Comparison of ENCODE assay signal across 8 mouse cellular contexts in the genomic region with DNA sequence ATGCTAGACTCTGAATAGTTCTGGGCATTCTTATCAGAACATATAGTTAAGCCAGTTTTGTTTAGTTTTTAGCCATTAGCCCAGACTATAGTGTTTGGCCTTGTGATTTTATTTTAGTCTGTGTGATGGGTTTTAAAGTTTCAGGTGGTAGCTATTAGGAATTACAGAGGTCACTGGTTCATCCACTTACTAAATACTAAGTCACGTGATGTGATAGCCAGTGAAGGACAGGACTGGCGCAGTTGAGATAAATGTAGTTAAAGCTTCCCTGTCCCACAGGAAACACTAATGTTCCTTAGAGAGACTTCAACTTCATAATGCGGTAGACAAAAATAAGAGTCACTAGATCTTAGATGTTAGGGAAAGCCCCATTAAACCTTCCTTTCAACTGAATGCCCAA. TPM values are rescaled to one million over a fixed set of nuclear protein-coding genes. Genes with fewer than 3 reads are reported as not detected.
DNase-seq lines count a peak whose midpoint lies in the region; ATAC-seq and TF ChIP-seq lines count a peak whose summit lies in the region.

No protein-coding gene starts in this region.

- H3K27ac ChIP-seq in liver, adult 2 months (replicated peaks; ENCODE audit: insufficient read depth, low read depth, low read length), result no peak overlapping the region
- 0 out of 2 replicates have a peak overlapping the region, but pooled peaks have one; percentile 98 for H3K27ac ChIP-seq in embryonic facial prominence, embryonic 15.5 days (replicated peaks)
- H3K27ac ChIP-seq in limb, embryonic 11.5 days (replicated peaks; ENCODE audit: low read depth, low read length), result no peak overlapping the region; the same call in 1 of the 2 replicates
- 0 out of 2 replicates have a peak overlapping the region, but pooled peaks have one; percentile 96 for H3K27ac ChIP-seq in stomach, embryonic 14.5 days (ENCODE audit: low read length)

- peaks cover 9% of the 10 kb centered on the region; the same call in 1 of the 2 replicates for H3K79me2 ChIP-seq in liver, adult 2 months (ENCODE audit: control insufficient read depth, insufficient read depth, low read length)

- H3K9me3 ChIP-seq in embryonic facial prominence, embryonic 15.5 days (replicated peaks), result no peaks in the 10 kb centered on the region
- no peaks in the 10 kb centered on the region for H3K9me3 ChIP-seq in limb, embryonic 11.5 days (ENCODE audit: control insufficient read depth, low read length)
- H3K9me3 ChIP-seq in stomach, embryonic 14.5 days (ENCODE audit: control insufficient read depth, low read depth, low read length), result no peaks in the 10 kb centered on the region

- 39% methylated on average over 3 of the region's 3 CpGs for WGBS in liver, adult 2 months
- 44% methylated on average over 3 of the region's 3 CpGs for WGBS in embryonic facial prominence, embryonic 15.5 days
- 58% methylated on average over 3 of the region's 3 CpGs for WGBS in limb, embryonic 11.5 days
- 55% methylated on average over 3 of the region's 3 CpGs for WGBS in stomach, embryonic 14.5 days

- ATAC-seq in embryonic facial prominence, embryonic 15.5 days (ENCODE audit: insufficient number of reproducible peaks, low FRiP score, low TSS enrichment, low read depth), result no peak
- no peak for ATAC-seq in limb, embryonic 11.5 days (ENCODE audit: insufficient number of reproducible peaks, low FRiP score, low TSS enrichment, low read depth)
- no peak for ATAC-seq in stomach, embryonic 14.5 days (ENCODE audit: insufficient number of reproducible peaks, insufficient read depth, low FRiP score, low read depth)

- peak overlapping the region; percentile 87 for H3K4me2 ChIP-seq in embryonic facial prominence, embryonic 15.5 days (replicated peaks)
- H3K4me2 ChIP-seq in limb, embryonic 11.5 days (ENCODE audit: low read depth, severe bottlenecking), result peak overlapping the region; percentile 65
- H3K4me2 ChIP-seq in stomach, embryonic 14.5 days (replicated peaks; ENCODE audit: low read depth, low read length), result peak overlapping the region; percentile 72

- H3K36me3 ChIP-seq in liver, adult 2 months (ENCODE audit: control insufficient read depth, insufficient read depth, low read length), result peaks cover 4% of the 10 kb centered on the region; the same call in 1 of the 2 replicates
- no peaks in the 10 kb centered on the region for H3K36me3 ChIP-seq in embryonic facial prominence, embryonic 15.5 days
- peaks cover 3% of the 10 kb centered on the region; the same call in 1 of the 2 replicates for H3K36me3 ChIP-seq in limb, embryonic 11.5 days (ENCODE audit: control insufficient read depth, insufficient read depth, low read length)
- no peaks in the 10 kb centered on the region for H3K36me3 ChIP-seq in stomach, embryonic 14.5 days (ENCODE audit: control insufficient read depth, insufficient read depth, low read length)

- peak overlapping the region; percentile 36; the same call in 1 of the 2 replicates for H3K4me3 ChIP-seq in liver, adult 2 months (ENCODE audit: insufficient read depth, low read depth, low read length)
- peak overlapping the region; percentile 74 for H3K4me3 ChIP-seq in embryonic facial prominence, embryonic 15.5 days (replicated peaks)
- H3K4me3 ChIP-seq in limb, embryonic 11.5 days (ENCODE audit: low read depth, low read length), result peak overlapping the region; percentile 50
- H3K4me3 ChIP-seq in stomach, embryonic 14.5 days (ENCODE audit: low read depth, low read length), result peak overlapping the region; percentile 62

- no peak for TF ChIP-seq CTCF in liver, adult 2 months (IDR thresholded peaks at IDR 0.05; ENCODE audit: low read depth, low read length)

- TF ChIP-seq POLR2A in liver, adult 2 months (IDR thresholded peaks at IDR 0.05; ENCODE audit: extremely low read depth, insufficient read depth, low read length), result no peak

- H3K9ac ChIP-seq in liver, adult 2 months (ENCODE audit: low read depth, low read length), result no peak overlapping the region
- H3K9ac ChIP-seq in embryonic facial prominence, embryonic 15.5 days, result 0 out of 2 replicates have a peak overlapping the region, but pooled peaks have one; percentile 47
- H3K9ac ChIP-seq in limb, embryonic 11.5 days (ENCODE audit: low read length), result peak overlapping the region; percentile 69
- H3K9ac ChIP-seq in stomach, embryonic 14.5 days (replicated peaks; ENCODE audit: low read depth, low read length), result peak overlapping the region; percentile 79; the same call in 1 of the 2 replicates

- no peaks in the 10 kb centered on the region for H3K27me3 ChIP-seq in liver, adult 2 months (ENCODE audit: control insufficient read depth, insufficient read depth, low read length)
- H3K27me3 ChIP-seq in embryonic facial prominence, embryonic 15.5 days, result no peaks in the 10 kb centered on the region
- no peaks in the 10 kb centered on the region for H3K27me3 ChIP-seq in limb, embryonic 11.5 days (ENCODE audit: control insufficient read depth, insufficient read depth, low read length)
- no peaks in the 10 kb centered on the region for H3K27me3 ChIP-seq in stomach, embryonic 14.5 days (ENCODE audit: control insufficient read depth, insufficient read depth, low read length)

- peaks cover 9% of the 10 kb centered on the region for H3K4me1 ChIP-seq in liver, adult 2 months (ENCODE audit: control insufficient read depth, insufficient read depth, low read length)
- H3K4me1 ChIP-seq in embryonic facial prominence, embryonic 15.5 days, result peaks cover 17% of the 10 kb centered on the region
- H3K4me1 ChIP-seq in limb, embryonic 11.5 days (ENCODE audit: control insufficient read depth, insufficient read depth, low read length), result peaks cover 11% of the 10 kb centered on the region
- H3K4me1 ChIP-seq in stomach, embryonic 14.5 days (ENCODE audit: control insufficient read depth, insufficient read depth, low read length), result peaks cover 8% of the 10 kb centered on the region

- DNase-seq in liver, adult 2 months (ENCODE audit: extremely low read depth, low read depth, low spot score), result peak; percentile 75
- no peak for DNase-seq in liver
- no peak for DNase-seq in limb, embryonic 11.5 days (ENCODE audit: low spot score)
- no peak for DNase-seq in gastrocnemius, postnatal 10 days
- no peak for DNase-seq in T-cell, adult 2 months (ENCODE audit: low spot score)
- no peak for DNase-seq in kidney, adult 8-10 months

RNA-seq across cellular contexts. Expression of a gene that starts 0.8 kb away (rescaled TPM):
- 4.9 and 6.1 TPM in 2 replicates for total RNA-seq in liver, adult 2 months (2014; rRNA removed)
- polyA plus RNA-seq in liver, adult 2 months (2012; rRNA removed), result 6.0 and 6.4 TPM in 2 replicates
- 10.1 and 11.3 TPM in 2 replicates for polyA plus RNA-seq in embryonic facial prominence, embryonic 15.5 days (2015; fragmentation: Nextera tagmentation; extraction: Ambion mirVana)
- polyA plus RNA-seq in limb, embryonic 11.5 days (2014; fragmentation: Nextera tagmentation; extraction: Ambion mirVana), result 20.1 and 21.1 TPM in 2 replicates
- polyA plus RNA-seq in stomach, embryonic 14.5 days (2014; fragmentation: Nextera tagmentation; extraction: Ambion mirVana), result 5.1 and 7.0 TPM in 2 replicates
- 1 to 10 TPM; 2.8 to 4.1 TPM for total RNA-seq in gastrocnemius, postnatal 10 days (2021)

RNA-seq across cellular contexts. Expression of a gene that starts 1.0 kb away (rescaled TPM):
- 43.6 and 99.9 TPM in 2 replicates for total RNA-seq in liver, adult 2 months (2014; rRNA removed)
- polyA plus RNA-seq in liver, adult 2 months (2012; rRNA removed), result 15.7 and 23.0 TPM in 2 replicates
- polyA plus RNA-seq in embryonic facial prominence, embryonic 15.5 days (2015; fragmentation: Nextera tagmentation; extraction: Ambion mirVana), result 37.7 and 45.0 TPM in 2 replicates
- polyA plus RNA-seq in limb, embryonic 11.5 days (2014; fragmentation: Nextera tagmentation; extraction: Ambion mirVana), result 106 and 109 TPM in 2 replicates
- polyA plus RNA-seq in stomach, embryonic 14.5 days (2014; fragmentation: Nextera tagmentation; extraction: Ambion mirVana), result 17.5 and 19.7 TPM in 2 replicates
- total RNA-seq in gastrocnemius, postnatal 10 days (2021), result 10 to 100 TPM; 14.4 to 16.8 TPM

Comparison
In these comparisons a context has a peak if more than half of its experiments do, and no peak if none do; other contexts are left out.
1. H3K27ac ChIP-seq: peak in embryonic facial prominence, embryonic 15.5 days (single experiment) and stomach, embryonic 14.5 days (single experiment); none in liver, adult 2 months (single experiment) and limb, embryonic 11.5 days (single experiment).
2. Peak in every context shown above with its lines, with median percentiles within 50 percentile points of each other: H3K4me3 ChIP-seq and H3K4me2 ChIP-seq.